Mouse (Mus musculus): Measurements from ENCODE around the gene Fam229b. TPM values are rescaled to one million over a fixed set of nuclear protein-coding genes. Genes with fewer than 3 reads are reported as not detected.
A peak's percentile ranks its signal among the peaks of the same experiment; 100 is the strongest.

Gene Fam229b
- 10 to 100 TPM; 14.5 to 14.7 TPM for total RNA-seq (2021)
- long read RNA-seq, experiment 1, partial matches to known transcripts: 0 of 8 reads
- long read RNA-seq, experiment 1, other reads (novel, unspliced or antisense): 3 of 8 reads
- long read RNA-seq, experiment 2, partial matches to known transcripts: 3 of 11 reads
- long read RNA-seq, experiment 2, other reads (novel, unspliced or antisense): 0 of 11 reads

DNA sequence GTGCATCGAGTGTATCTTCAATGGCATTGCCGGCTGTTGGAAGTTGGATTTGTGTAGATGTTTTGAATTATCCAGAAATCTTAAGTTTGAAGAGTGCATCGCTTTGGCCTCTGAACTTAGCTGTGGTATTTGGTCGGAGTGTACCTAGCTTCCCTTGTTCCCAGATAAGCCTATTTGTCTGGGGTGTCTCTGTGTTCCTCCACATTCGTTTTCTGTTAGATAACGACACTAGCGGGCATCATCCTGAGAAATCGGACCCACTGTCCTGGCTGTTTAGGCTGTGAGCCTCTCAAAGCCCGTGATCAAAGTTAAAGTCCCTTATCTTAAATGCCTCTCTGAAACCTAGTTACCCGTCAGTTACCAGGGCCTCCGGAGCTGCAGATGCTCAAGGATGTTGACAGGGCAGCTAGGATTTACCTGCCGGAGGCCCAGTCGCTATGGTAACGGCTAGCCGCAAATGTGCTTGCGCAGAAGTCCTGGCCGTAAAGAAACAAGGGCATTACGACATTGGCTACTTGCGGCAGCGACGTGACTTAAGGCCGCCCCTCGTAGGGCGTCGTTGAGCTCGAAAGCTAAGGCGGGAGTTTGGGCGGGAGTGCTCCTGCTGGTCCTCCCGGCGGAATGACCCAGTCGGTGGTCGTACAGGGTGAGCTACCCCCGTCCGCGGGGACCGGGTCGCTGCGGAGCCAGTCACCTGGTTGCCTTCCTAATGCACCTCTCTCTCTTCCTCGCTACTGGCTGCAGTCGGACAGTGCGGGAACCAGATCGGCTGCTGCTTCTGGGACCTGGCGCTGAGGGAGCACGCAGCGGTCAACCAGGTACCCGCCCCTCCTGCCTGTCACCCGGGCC, at the start of gene Fam229b, which contains the start of gene Tube1:
Gene Fam229b (minus strand): TSS at position 453 of the 849 bp plus-strand sequence.
Gene Tube1 (plus strand): TSS at position 515 of the 849 bp plus-strand sequence.
- peak; percentile 90 to 93 for DNase-seq (ENCODE audit: low spot score in 2 of 2)

- no peak for DNase-seq (ENCODE audit: low spot score in 2 of 2)
These were observed 43.3 kb upstream of the Fam229b start for GRCm38 (mm10) chr10:39176981-39177380.

- DNase-seq (ENCODE audit: low spot score in 2 of 2): no peak
These were observed 39.4 kb upstream of the Fam229b start for GRCm38 (mm10) chr10:39173077-39173476.

GRCm38 (mm10) chr10:39172540-39172931, 38.8 kb upstream of the Fam229b start:
- no peak for DNase-seq (ENCODE audit: low spot score in 2 of 2)

- peak; percentile 88 for DNase-seq (ENCODE audit: low spot score in 2 of 2)
These were observed 38.2 kb upstream of the Fam229b start for GRCm38 (mm10) chr10:39171603-39172539.

DNA sequence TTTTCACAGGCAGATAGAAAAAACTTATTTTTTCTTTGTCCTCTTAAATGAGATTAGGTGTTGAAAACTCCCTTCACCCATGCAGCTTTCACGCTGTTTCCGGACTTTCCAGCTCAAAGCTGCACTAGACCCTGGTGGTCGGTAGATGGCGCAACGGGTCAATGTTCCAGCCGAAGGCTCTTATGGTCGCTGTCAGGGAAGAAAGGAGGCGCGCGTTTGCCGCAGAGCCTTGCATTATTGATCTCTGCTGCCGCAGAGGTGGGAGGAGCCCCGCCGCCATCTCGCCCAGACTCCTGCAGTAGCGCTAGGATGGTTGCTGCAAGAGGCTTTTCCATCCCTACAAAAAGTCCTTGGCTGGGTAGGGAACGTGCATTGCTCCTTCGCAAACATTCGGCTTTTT, 37.4 kb upstream of the Fam229b start:
- peak; percentile 94 for DNase-seq (ENCODE audit: low spot score in 2 of 2)

- DNase-seq (ENCODE audit: low spot score in 2 of 2): no peak
These were observed 37.0 kb upstream of the Fam229b start for GRCm38 (mm10) chr10:39170706-39171105.

DNA sequence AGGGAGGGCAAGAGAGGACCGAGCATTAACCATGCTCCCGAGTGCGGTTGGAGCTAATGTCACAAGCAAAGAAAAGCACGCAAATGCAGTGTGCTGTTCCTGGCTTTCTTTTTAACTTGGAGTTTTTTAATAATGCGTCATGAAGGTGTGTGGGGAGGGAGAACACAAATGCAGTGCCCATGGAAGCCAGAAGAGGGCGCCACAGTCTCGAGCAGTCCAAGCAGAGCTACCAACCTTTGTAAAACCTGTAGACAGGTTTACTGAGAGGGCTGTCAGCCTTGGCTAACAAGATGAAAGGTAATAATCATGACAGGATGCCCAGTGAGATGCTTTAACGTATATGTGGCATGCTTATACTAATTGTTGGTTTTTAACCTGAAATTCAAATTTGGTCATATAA, 36.5 kb upstream of the Fam229b start:
- peak; percentile 73 to 80 for DNase-seq (ENCODE audit: low spot score in 2 of 2)

GRCm38 (mm10) chr10:39169642-39170041, 35.9 kb upstream of the Fam229b start:
- DNase-seq (ENCODE audit: low spot score in 2 of 2): no peak

DNA sequence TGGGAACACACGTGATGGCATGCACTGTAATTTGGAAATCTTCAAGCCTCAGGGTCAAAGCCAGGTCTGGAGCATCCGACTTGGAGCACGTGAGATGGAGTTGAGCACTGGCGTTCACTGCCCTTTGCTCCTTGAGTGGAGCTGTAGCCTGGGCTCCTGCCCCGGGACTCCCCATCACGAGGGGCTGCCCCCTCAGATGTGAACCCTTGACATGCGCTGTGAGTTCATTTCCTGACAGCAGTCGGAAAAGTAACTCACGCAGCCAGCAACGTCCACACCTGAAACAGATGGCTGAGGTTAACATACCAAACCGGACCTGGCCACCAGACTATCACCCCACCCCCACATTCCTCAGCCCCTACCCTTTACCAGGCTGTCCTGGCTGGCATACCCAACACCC, 33.9 kb upstream of the Fam229b start:
- no peak for DNase-seq (ENCODE audit: low spot score in 2 of 2)

GRCm38 (mm10) chr10:39165632-39166115, 32.0 kb upstream of the Fam229b start:
- peak; percentile 54 to 58 for DNase-seq (ENCODE audit: low spot score in 2 of 2)

GRCm38 (mm10) chr10:39163694-39164093, 30.0 kb upstream of the Fam229b start, which contains the start of gene Ccn6:
Ccn6 (minus strand) TSS chr10:39163794.
- DNase-seq (ENCODE audit: low spot score in 2 of 2): no peak

- DNase-seq (ENCODE audit: low spot score in 2 of 2): no peak
These were observed 29.2 kb upstream of the Fam229b start for GRCm38 (mm10) chr10:39162666-39163484.

GRCm38 (mm10) chr10:39161406-39161805, 27.7 kb upstream of the Fam229b start:
- DNase-seq (ENCODE audit: low spot score in 2 of 2): no peak

GRCm38 (mm10) chr10:39158306-39158705, 24.6 kb upstream of the Fam229b start:
- no peak for DNase-seq (ENCODE audit: low spot score in 2 of 2)

- no peak for DNase-seq (ENCODE audit: low spot score in 2 of 2)
These were observed 23.6 kb upstream of the Fam229b start for GRCm38 (mm10) chr10:39157321-39157720.

DNA sequence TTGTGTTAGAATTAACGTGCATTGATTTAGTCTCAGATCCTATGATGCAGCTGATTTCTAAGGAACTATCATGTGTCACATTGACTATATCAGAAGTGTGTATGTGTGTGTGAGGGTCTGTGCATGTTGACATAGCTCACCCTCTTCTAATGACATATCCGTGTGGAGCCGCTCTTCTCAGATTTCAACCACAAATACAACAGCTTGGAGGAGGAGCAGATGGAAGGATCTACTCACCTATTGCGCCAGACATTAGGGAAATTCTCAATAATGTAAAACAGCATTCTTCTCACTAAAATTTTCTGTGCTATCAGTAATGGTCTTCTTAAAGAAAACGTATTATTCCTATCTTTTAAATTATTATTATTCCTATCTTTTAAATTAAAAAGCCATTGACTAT, 23.0 kb upstream of the Fam229b start:
- DNase-seq (ENCODE audit: low spot score in 2 of 2): no peak

DNA sequence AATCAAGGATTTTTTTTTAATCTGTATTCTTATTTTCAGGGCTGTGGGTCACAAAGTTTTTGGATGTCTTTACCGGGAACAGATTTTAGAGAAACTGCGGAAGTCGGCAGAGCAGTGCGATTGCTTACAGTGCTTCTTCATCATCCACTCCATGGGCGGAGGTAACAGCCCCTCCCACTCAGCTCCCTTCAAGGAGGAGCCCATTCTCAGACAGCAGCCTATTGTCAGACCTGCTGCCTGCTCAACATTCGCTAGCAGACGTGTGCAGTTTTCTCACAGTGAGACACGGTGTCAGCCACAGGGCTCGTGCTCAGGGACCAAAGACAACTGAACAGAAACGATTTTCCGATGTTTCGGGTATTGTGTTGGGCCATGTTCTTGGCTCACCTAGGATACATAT, 8.5 kb upstream of the Fam229b start:
- DNase-seq (ENCODE audit: low spot score in 2 of 2): no peak

DNA sequence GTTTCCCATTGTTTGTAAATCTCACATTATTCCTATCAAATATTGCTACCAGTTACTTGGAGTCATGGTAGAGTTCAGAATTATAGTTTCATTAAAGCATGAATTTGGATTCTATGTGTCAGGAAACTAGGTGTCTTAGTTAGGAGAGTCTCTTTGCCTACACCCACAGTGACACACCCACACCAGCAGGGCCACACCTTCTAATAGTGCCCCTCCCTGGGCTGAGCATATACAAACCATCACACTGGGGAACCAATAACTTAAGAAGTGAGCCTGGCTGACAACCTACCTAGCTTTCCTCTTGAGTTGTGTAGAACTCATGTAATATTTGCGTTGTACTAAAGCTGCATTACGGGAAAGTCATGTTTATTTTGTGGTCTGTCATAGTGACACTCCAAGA, 7.7 kb upstream of the Fam229b start:
- no peak for DNase-seq (ENCODE audit: low spot score in 2 of 2)

DNA sequence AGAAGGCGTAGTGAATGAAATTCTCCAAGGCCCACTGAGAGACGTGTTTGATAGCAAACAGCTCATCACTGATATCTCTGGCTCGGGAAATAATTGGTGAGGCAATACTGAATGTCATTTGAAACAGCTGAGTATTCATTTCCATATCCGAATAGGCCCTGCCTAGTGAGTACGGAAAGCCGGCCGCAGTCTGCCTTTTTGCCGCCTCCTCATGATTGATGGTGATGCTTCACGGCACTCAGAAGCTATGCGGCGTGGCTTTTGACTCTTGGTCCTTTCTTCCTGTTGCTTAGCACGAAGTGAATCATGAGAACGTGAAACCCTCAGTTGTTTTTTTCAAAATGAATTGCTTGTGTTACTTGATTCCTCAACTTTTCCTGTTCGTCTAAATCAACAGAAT, 7.1 kb upstream of the Fam229b start:
- no peak for DNase-seq (ENCODE audit: low spot score in 2 of 2)

All from left cerebral cortex, adult 18-20 months (tissue).